Mouse (Mus musculus): ENCODE data around the gene Castor1. TPM values are rescaled to one million over a fixed set of nuclear protein-coding genes. Genes with fewer than 3 reads are reported as not detected.
A peak's percentile ranks its signal among the peaks of the same experiment; 100 is the strongest.

Gene Castor1
- polyA plus RNA-seq, 2 experiments from 2014 or later: 37.5 to 42.0 TPM

DNA sequence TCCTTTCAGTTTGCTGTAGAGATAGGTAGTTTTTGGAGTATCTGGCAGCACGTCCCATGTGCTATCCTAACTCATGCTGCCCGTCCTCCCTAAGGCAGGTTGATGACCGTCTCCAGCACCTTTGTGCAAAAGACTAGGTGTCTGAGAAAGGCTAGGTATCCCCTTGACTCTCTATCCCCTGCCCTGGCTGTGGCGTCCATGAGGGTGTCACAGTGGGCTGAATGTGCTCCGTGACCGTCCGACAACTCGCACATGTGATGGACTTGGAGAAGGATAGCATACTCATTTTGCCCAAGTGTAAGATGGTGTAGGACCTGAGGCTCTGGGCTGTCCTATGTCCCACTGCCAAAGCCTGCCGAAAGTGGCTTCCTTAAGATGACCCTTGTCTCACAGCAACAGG is 10.4 kb upstream of the Castor1 start:
- ATAC-seq: no peak

DNA sequence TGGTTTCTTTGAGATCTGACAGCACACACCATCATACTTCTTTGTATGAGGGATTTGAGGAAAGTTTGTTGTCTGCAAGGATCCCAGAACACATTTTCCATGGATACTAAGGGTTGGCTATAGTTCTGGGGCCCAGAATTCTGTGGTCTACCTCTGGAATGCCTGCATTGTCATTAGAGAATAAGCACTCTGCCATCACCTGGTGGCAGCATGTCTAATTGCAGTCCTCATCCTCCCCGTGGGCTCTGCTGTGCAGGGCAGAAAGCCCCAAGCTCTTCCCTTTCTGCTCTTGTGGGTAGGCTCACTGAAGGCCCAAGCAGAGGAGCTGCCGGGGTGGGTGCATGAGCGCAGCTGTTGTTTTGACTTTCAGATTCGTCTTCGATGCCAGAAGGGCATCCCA is 8.5 kb upstream of the Castor1 start:
- ATAC-seq: no peak

DNA sequence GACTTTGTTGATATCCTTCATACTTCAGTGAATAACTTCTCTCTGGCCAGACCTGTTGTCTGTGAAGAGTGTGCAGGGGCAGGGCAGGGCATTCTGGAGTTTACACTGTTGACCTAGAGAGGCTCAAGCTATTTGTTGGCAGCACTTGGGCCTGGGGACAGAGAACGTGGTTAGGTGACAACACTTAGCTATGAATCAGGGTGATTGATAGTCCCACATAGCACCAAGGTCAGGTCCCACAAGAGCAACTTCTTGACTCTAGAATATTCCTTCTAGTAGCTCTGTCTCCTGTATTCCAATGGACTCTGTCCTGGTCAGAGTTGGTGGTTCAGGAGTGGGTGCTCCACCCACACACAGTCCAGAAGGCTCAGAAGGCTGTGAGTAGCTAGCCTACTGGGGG is 7.2 kb upstream of the Castor1 start:
- no peak for ATAC-seq

DNA sequence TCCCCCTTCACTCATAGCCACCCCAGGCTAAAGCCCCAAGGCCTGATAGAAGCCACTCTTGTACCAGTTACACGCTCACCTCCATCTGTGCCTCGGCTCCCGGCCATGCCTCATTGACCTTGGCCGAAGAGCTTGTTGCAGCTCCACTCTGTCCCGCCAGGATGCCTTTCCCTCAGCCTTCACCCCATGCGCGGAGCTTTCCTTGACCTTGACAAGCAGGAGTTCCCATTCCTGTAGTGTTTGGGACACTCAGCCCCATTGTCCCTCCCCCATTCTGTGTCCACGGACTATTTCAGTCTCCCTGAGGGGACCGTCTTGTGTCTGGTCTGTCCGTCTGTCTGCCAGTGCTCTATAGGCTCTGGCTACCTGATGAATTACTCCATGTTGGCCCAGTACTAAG is 4.9 kb upstream of the Castor1 start:
- no peak for ATAC-seq

DNA sequence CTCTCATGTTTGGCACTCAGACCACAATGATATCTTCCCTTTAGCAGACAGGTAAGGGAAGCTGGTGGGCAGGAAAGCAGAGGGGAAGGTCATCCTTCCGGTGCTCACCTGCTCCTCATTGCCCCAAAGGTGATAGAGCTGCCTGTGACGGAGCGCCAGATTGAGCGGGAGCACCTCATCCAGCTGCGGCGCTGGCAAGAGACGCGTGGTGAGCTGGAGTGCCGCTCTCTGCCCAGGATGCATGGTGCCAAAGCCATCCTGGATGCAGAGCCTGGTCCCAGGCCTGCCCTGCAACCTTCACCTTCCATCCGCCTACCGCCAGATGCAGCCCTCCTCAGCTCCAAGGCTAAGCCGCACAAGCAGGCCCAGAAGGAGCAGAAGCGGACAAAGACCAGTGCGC is 3.5 kb upstream of the Castor1 start:
- no peak for ATAC-seq

DNA sequence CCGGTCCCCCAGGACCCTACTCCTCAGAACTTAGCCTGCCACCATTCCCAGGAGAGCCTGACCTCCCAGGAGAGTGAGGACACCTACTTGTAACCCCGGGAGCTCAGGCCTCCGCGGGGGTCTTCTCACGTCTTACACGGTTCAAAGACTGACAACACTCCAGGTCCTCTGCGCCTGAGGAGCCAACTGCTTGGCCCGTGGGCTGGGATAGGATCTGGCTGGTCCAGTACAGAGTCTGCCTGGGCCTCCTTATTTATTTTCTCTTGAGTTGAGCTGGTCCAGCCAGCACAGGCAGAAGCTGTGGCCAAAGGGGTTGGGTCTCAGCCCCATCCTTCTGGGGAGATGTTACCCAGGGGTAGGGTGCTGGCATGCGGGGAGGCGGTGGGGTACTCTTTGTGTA is 3.0 kb upstream of the Castor1 start:
- ATAC-seq: no peak

DNA sequence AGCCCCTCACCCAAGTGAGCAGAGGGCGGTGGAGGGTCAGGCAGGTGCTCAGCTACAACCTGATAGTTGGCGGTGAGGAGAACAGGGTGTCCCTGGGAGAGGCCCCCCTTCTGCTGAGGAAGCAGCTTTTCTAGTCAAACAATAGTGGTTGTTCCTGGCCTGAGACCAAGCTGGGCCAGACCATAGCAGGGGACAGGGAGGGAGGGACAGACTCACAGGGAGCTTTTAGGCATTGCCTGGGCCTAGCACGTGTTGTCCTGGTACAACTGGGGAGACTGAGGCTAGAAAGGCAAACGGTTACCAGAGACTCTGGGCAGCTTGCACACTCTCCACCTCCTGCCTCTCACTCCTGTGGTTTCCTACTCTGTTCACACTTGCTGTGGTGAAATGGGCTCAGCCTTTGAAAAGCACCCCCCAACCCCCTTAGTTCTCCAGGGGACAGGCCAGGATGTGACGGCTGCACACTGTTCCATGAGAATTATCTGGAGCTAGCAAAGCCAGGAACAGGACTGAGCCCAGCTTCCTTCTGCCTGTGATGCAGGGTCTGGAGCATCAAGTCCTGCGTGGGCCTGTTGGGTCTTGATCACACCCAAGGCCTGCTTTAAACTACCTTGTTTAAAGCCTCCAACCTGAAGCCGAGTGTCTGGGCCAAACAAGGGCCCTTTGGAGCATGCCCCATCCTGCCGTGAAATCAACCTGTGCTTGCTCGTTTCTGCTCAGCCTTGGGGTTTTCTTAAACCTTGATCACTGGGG is 1.6 kb upstream of the Castor1 start:
- ATAC-seq: no peak

DNA sequence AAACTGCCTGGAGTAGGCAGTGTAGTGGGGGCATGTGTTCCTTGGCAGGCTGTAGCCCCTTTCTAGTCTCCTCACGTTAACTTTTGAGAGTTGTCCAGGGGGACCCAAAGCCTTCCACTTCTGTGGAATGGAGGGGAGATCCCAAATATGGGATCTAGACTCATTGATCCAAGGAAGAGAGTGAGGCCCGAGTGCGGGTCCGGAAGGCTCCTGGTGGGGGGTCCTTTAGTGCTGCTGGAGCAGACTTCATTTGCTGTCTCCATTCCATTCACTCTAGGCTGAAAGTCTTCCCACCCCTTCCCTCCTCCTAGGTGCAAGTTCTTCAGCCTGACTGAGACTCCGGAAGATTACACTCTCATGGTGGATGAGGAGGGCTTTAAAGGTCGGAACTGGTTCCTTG is 612 bp downstream of the Castor1 start:
- no peak for ATAC-seq

DNA sequence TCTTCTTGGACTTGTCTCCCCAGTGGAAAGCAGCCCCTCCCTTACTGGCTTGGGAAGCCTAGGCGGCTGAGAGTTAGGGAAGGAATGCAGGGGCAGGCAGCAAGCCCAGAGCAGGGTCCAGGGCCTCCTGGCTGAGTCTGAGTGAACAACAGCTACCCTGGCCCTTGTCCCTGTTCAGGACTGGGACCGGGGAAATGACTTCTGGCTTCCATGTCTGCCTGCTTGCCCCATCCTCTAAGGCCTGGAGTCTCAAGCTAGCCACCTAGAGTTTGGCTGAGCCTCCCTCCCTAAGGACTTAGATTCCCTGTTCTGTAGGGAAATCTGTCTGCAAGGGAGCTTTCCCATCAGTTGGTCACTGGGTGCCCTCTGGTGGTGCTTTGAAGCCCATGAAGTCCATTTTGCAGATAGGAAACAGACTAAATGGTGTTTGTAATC is 1.3 kb downstream of the Castor1 start:
- ATAC-seq: no peak

DNA sequence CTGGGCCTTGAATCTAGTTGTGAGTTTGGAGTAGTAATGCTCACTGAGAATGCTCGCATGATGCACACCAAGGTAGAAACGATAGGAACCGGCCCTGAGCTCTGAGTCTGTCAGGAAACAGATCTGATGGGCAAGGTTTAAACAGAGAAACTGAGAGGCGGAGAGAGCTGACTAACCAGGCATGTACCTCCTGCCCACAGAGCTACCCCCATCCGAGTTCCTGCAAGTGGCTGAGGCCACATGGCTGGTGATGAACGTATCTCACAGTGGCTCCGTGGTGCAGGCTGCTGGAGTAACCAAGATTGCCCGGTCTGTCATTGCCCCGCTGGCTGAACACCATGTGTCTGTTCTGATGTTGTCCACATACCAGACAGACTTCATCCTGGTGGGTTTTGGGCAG is 1.9 kb downstream of the Castor1 start:
- no peak for ATAC-seq

DNA sequence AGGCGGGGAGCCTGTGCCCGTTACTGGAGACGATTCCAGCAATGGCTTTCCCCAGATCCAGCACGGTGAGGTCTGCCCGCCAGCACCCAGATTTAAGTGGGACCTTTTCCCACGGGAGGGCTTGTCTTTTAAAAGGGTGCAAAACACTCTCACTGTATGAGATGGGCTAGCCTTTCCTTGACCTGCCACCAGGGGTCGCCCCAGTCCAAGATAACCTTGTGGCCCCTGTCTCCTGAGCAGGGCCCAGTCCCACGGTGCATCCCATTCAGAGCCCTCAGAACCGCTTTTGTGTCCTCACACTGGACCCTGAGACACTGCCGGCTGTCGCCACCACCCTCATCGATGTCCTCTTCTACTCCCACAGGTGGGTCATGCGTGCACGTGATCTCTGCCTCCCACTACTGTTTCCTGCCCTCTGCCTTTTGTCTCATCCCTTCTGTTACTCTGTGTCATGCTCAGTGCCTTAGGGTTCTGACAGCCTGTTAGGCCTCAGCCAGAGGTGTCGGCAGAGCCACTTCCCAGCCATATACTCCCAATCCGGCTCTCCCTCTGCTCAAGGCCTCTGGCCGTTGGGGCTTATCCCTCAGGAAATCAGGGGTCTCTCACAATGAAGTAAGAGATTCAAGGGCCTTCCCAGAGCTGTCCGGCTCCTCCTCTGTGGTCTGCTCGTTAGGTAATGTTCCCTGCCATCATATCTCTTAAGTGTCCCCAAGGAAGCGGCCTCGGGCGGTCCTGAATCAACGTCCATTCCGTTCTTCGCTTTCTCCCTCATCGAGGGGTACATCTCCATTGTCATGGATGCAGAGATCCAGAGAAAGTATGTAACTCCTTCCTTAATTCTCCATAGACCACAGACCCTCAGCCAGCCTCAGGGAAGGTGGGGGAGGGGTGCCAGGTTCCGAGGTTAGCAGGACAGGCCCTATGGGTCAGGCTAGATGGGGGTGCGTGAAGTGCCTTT is 2.7 kb downstream of the Castor1 start:
- peak; percentile 35 for ATAC-seq

DNA sequence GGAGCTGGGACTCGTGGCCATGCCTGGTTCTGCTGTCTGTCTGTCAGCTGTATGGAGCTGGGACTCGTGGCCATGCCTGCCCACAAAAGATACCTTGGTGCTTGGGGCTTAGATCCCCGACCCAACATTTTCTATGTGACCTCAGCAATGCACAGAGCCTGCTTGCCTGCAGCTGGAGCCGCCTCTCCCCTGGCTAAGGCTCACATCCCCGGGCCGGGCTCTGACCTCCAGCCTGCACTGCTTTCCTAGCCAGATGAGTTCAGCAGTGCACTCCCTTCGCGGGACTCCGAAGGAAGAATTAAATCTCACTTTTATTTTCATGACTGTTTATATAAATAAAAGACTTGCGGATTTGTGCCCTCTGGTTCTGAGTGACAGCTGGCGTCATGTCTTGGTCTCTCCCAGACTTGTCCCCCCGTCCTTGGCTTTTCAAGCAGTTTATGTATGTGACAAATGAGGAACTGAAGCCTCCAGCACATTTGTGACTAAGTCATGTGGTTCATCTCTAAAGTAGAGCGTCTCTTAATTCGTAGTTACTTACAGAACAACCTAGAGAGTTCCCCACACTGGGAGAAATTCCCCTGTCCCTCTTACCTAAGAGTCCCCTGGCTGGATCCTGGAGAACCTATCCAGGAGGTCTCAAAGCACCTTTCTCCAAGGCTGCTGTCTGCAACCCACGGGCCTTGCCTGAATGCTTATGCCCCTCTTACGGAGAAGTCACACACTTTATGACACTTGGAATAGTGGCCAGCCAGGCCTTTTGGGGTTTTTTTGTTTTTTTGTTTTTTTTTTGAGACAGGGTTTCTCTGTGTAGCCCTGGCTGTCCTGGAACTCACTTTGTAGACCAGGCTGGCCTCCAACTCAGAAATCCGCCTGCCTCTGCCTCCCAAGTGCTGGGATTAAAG is 4.3 kb downstream of the Castor1 start:
- no peak for ATAC-seq

DNA sequence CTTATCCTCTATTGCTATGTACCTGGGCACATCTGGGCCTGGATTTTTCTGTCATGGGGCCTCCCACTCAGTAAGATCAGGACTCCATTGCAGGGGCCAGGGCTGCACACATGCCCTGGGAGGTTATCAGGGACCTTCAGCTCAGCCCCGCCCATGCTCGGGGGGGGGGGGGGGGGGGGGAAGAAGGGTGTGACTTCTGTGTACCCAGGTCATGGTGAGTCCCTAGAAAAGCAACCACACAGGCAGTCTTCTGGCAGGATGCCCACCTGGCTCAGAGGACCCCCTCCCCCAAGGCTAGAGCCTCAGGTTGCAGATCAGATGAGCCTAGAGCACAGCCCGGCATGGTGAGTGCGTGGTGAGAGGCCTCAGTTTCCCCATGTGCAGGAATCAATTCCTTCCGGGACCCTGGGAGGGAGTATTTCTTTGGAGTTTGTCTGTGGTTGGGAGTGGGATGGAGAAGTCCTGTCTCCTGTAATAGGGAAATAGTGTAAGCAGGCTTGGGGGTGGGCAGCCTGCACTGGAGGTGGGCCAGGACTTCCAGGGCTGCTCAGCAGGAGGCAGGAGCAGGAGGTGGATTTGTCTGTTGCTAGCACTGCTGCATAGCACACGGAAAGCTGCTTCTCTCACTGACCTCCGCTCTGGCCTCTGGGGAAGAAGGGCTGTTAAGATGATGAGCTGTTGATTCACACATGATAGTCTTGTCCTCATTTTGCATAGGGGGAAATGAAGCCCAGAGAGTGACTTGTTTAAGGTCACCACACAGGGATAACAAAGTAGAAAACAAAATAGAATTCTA is 5.6 kb downstream of the Castor1 start:
- ATAC-seq: peak; percentile 29

DNA sequence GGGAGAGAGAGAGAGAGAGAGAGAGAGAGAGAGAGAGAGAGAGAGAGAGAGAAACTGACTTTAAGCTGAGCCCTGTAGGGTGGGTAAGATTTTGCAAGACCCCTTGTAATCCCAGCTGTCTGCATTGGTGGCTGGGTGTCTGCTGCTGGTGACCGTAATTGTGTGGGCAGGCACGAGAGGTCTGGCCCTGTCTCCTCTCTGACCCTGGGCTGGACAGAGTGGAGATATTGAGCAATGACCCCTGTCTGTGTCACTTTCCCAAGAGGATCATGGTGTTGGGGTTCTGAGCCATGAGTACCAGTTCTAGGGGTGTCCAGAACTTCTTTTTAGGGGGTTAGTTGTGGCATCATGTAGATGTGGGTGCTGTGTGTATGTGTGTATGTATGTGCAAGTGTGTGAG is 6.2 kb downstream of the Castor1 start:
- no peak for ATAC-seq

DNA sequence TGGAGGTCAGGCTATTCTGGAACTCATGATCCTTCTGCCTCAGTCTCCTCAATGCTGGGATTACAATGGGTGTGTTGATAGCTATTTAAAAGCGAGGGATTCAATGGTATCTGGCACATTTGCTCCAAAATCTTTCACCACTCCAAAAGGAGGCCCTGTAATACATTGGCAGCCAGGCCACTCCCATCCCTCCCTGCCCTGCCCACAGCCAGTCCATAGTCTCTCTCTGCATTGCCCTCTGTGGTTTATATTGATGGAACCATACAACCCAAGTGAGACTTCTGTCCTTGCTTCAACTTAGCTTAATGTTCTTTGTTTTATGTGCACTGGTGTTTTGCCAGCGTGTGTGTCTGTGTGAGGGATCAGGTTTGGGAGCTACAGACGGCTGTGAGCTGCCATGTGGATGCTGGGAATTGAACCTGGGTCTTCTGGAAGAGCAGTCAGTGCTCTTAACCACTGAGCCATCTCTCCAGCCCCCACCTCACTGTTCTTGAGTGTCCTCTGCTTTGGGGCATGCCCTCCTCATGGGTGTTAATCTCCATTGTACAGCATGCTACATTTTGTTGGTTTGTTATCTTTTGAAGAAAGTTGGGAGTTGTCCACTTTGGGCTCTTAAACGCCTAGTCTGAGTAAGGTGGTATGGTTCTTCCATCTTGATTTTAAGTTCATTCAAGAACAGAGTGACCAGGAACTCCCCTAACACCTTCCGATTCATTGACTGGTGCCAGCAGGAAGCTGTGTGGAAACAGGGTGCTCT is 8.7 kb downstream of the Castor1 start:
- ATAC-seq: no peak

DNA sequence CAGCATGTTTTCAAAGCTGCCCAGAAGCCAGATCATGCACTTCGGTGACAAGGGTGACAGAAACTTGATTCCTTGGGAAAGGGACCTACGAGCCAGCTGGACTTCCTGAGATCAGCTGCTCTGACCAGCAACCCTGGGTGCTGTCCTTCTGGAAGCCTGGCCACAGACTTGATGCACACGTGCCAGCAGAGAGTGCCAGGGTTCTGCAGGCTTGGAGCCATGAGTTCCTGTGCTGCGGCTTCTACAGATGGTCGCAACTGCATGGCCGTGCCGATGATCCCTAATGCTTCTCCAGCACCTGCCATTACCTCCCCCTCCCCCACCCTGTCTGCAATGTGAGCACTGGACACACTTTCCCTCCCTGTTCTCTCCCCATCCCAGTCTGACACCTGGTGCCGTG is 10.4 kb downstream of the Castor1 start:
- no peak for ATAC-seq

DNA sequence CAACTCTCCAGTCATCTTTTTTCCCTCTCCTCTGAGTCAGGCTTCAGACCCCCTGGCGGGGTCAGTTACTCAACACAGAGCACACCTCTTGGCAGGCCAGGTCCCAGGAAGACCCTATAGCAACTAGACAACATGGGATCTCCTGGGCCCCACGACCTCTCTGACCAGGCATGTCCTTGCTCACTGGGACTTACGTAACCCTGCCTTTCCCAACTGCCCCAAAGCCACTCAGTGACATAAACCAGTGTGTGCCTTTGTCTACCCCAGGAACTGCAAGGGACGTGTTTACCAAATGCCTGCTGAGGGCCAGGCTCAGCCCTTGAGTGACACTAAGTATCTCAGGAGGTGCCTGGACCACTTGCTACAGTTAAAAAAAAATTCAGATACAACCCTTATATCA is 11.8 kb downstream of the Castor1 start:
- no peak for ATAC-seq

DNA sequence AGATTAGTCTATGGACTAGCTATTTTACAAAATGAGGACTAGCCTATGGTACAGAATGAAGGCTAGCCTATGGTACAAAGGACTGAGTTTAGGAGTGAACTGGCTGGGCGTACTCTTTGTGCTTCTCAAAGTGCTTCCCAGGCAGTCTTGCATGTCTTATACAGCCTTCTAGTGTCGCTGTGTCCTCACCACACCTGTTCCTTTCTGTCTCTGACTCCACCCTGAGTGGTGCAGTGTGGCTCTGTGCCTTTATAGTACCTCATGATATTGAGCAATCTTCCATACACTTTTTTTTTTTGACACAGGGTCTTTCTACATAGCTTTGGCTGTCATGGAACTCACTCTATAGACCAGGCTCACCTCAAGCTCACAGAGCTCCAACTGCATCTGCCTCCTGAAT is 13.4 kb downstream of the Castor1 start:
- no peak for ATAC-seq

DNA sequence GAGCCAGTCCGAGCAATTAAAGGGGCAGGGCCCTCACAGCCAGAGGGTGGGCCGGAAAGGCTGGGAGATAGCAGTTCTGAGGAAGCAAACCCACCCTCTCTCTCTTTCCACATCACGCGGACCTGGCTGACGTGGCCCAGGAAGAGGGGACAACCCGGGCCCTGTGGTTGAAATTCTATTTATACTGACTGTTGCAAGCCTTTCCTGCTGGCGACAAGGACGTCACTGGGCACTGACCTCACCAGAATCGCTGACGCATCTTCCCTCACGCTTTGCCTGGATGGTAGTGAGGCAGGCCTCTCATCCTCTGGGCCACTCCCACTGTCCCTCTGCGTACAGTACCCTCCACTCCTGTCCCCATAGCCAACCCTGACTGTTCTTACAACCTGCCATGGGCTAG is 14.6 kb downstream of the Castor1 start:
- ATAC-seq: no peak

DNA sequence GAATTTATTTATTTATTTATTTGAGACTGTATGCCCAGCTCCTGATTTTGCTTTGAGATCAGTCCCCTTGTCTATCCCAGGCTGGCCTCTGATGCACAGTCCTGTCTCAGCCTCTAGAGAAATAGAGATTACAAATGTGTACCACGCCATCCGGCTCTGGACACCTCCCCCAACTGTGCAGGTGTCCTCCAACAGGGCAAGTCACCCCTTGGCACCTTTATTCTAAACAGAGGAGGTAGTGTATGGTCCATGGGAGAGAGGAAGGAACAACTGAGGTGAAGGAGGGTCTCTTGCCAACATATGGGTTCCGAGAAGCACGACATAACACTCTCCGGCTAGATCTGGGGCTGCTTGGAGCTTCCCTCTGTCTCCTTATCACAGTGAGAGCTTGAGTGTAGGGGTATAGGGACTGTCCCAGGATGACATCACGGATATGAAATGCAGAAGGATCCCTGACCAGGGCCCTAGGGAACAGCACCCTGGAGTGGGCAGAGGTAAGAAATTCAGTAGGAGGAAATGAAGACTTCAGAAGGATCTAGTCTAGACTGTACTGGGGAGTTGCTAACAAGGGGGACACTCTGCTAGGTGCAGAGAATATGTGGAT is 17.1 kb downstream of the Castor1 start:
- no peak for ATAC-seq
